Mouse (Mus musculus) midbrain, embryonic 16.5 days (tissue): ENCODE measurements around the gene Notum. TPM values are rescaled to one million over a fixed set of nuclear protein-coding genes. Genes with fewer than 3 reads are reported as not detected.

Experiments
- ATAC-seq: fragments of 200-750 bp; cut with Nextera tagmentation; 2 replicates; pipeline ENCODE4 v1.8.0; 2017; ENCODE audit warnings: moderate TSS enrichment
- H3K27ac ChIP-seq: fragments of 300-500 bp; sonication (generic); 2 replicates; pipeline ENCODE4 v1.5.1; 2014; ENCODE audit warnings: mild to moderate bottlenecking, low read length, mixed read lengths
- H3K27me3 ChIP-seq: fragments of 300-500 bp; sonication (generic); 2 replicates; pipeline ENCODE4 v1.6.1; 2014; ENCODE audit warnings: low read depth, low read length, mixed read lengths; ENCODE audit not compliant: control insufficient read depth, insufficient read depth
- H3K36me3 ChIP-seq: fragments of 300-500 bp; sonication (generic); 2 replicates; pipeline ENCODE4 v1.6.1; 2014; ENCODE audit warnings: mild to moderate bottlenecking, low read length, moderate library complexity, mixed read lengths; ENCODE audit not compliant: control insufficient read depth, insufficient read depth
- H3K4me1 ChIP-seq: fragments of 300-500 bp; sonication (generic); 2 replicates; pipeline ENCODE4 v1.6.1; 2014; ENCODE audit warnings: mild to moderate bottlenecking, low read length, mixed read lengths; ENCODE audit not compliant: control insufficient read depth, insufficient read depth
- H3K4me2 ChIP-seq: fragments of 300-500 bp; sonication (generic); 2 replicates; pipeline ENCODE4 v1.6.1; 2014; ENCODE audit warnings: mild to moderate bottlenecking, low read length, mixed read lengths
- H3K4me3 ChIP-seq: fragments of 300-500 bp; sonication (generic); 2 replicates; pipeline ENCODE4 v1.5.1; 2014; ENCODE audit warnings: low read depth, mild to moderate bottlenecking, low read length, moderate library complexity, mixed read lengths
- H3K9ac ChIP-seq: fragments of 300-500 bp; sonication (generic); 2 replicates; pipeline ENCODE4 v1.6.1; 2014; ENCODE audit warnings: low read depth, low read length, mixed read lengths
- H3K9me3 ChIP-seq: fragments of 300-500 bp; sonication (generic); replicated peaks from 2 replicates; pipeline ENCODE4 v1.6.1; 2014; ENCODE audit warnings: mild to moderate bottlenecking, low read length, mixed read lengths; ENCODE audit not compliant: control insufficient read depth, poor library complexity, severe bottlenecking
- WGBS: fragments of 180-500 bp; shearing (Covaris S2); extraction: QIAGEN DNeasy Blood & Tissue Kit; methylation state at CpG from one replicate; pipeline ENCODE4 v1.1.7; 2014; 5-methylcytosine and 5-hydroxymethylcytosine counted together
- polyA plus RNA-seq: library from polyadenylated mRNA; unstranded; fragments of >200 nt; fragmentation: Nextera tagmentation; extraction: Ambion mirVana; gene quantifications from 2 replicates; pipeline ENCODE4 v1.2.1, GENCODE M21; 2015

Gene Notum
- polyA plus RNA-seq, 1 experiment from 2014 or later: 1.9 TPM

DNA sequence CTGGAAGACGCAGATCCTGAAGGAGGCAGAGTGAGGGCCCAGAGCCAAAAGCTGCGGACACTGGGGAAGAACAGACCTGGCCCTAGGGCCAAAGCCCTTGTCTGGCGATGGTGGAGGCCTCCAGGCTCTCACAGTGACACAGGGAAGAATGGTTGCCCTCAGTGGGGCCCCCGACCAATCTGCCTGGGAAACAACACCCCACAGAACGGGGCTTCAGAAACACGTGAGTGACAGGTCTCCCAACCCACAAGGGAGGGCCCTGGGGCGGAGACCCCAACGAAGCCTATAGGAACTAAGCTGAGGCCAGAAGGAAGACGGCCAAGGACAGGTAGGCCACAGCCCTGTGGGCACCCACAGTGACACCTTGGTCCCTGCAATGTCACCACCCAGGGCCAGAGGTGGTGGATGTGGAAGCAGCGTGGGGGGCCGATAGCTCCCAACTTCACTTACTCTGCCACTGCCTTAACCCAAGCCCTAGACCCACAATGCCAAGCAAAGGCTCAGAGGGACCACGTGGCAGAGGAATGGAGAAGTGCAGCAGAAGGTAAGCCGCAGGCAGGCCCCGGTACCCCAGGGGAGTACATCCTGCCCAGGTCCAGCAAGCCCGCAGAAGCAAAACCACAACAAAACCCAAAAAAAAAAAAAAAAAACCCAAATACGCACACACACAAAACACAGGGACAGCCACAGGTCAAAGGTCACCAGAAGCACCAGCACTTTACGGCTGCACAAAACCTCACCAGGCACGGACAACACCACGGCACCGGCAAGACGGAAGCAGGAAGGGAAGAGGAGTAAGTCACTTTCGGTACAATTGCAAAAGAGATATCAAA lies 33.3 kb downstream of the Notum start:
- ATAC-seq: no peak
- WGBS: 83% methylated on average over 22 of the region's 22 CpGs
- Histone ChIP-seq H3K9ac (no peak overlapping the region), H3K27ac (no peak overlapping the region), H3K4me1 (peaks cover 46% of the 10 kb centered on the region), H3K4me2 (no peak overlapping the region), H3K36me3 (peaks cover 6% of the 10 kb centered on the region), H3K9me3 (no peaks in the 10 kb centered on the region), H3K27me3 (no peaks in the 10 kb centered on the region), H3K4me3 (no peak overlapping the region)

DNA sequence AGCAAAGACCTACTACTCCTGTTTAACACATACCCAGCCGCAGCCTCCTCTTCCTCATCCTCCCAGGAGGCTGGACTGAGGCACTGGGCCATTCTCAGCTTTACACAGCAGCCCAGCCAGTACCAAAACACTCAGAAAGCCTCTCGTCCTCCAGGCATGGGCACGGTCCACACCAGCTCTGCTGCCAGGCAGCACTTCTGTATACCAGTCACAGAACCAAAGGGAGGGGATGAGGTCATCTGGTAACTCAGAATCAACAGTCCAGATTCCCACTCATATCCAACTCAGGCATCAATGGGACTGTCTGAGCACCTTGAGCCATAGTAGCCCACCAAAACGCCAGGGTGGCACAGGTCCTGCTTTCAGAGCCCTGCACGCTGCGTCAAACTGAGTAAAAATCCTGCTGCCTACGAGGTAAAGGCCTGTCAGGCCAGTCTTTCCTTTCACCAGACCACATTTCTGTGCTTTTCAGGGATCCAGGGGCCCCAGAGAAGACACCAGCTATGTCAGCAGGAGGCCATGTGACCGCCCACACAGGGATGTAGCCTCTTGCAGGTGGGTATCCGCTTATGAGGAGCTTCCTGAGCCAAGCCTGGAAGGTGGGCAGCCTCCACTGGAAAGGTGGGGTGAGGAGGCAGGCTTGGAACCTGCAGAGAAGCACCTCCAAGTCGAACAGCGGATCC lies 34.0 kb downstream of the Notum start:
- Histone ChIP-seq H3K27ac (no peak overlapping the region), H3K4me3 (no peak overlapping the region), H3K4me1 (peaks cover 40% of the 10 kb centered on the region), H3K36me3 (peaks cover 7% of the 10 kb centered on the region), H3K9ac (no peak overlapping the region), H3K9me3 (no peaks in the 10 kb centered on the region), H3K27me3 (no peaks in the 10 kb centered on the region), H3K4me2 (no peak overlapping the region)
- WGBS: 93% methylated on average over 11 of the region's 11 CpGs
- ATAC-seq: no peak

DNA sequence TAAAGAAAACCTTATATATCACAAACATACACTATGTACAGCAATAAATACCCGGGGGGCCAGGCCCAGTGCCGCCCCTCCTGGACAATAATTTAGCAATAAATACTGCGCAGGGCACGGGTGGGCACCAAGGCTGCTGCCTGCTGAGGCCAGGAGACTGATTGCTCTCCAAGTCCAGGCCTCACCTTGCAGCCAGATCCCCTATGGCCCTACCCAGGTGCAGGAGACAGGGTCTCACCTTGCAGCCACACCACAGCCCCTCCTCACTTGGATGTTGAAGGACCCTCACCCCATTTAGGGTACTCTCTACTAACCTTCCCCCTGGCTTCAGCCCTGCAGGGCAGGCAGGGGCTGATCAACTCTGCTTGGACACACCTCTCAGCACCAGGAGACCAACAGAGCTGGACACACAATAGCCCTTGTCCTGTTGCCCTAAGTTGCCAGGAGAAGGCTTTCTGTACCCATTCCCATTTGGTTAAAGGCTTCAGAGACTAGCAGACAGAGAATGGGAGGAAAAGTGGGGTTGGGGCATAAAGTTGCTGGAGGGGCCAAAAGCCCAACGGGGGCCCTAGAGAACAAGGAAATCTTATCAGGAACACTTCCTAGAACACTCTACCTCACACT lies 35.7 kb downstream of the Notum start, which contains the start of gene Sirt7:
Gene Sirt7, minus strand, starts transcription at position 89 of the 624 bp plus-strand sequence.
- Histone ChIP-seq H3K27ac (peak within 1 kb of the TSS; percentile 79), H3K9me3 (no peaks in the 10 kb centered on the region), H3K27me3 (no peaks in the 10 kb centered on the region), H3K9ac (peak within 1 kb of the TSS; percentile 81), H3K36me3 (peaks cover 17% of the 10 kb centered on the region), H3K4me2 (peak within 1 kb of the TSS; percentile 97), H3K4me3 (peak within 1 kb of the TSS; percentile 96), H3K4me1 (peaks cover 23% of the 10 kb centered on the region)
- ATAC-seq: peak; percentile 41
- WGBS: 19% methylated on average over 5 of the region's 5 CpGs

DNA sequence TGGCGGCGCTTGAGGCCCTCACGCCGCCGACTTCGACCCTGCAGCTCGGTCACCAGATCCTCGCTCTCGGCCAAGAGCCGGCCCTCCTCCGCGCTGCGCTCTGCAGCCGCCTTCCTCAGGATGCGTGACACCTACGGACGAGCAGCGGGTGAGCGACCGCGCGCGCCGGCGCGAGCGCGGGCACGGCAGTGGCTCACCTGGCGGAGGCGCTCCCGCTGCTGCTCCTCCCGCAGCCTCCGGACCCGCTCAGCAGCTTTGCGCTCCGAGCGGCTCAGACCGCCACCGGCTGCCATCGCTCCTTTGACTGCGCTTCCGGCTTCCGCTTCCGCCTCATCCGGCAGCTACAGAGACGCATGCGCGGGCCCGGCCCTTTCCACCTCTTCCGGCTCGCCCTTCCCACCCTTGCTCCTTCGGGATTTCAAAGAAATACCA lies 36.3 kb downstream of the Notum start:
- peaks cover 22% of the 10 kb centered on the region for H3K36me3 ChIP-seq
- ATAC-seq: peak; percentile 85

DNA sequence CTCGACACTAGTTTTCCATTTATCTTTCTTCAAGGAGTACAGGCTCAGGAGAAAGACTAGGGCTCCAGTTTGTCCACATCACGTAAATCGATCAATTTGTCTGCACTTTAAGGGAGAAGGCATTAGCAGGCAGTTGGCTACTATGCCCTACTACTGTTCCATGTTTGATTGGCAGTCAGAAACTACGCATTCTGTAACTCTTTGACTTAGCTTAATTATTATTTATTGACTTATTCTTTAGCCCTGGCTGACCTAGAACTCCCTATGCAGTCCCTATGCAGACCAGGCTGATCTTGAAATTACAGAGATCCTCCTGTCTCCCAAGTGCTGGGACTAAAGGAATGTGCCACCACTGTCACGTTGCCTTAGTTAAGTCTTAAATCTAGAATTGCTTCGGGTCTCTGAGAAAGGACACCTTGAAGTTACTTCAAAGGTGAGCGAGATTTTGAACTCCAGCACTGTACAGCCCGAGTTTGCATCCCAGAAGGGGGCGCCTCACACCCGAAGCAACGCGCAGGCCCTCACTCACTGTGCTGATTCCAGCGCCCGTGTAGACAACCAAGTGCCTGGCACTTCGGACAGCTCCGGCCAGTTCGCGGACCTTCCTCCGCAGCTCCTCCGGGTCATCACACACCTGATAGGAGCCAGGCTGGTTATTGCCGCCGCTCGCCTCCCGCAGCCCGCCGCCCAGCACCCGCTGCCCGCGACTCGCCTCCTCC lies 36.9 kb downstream of the Notum start:
- Histone ChIP-seq H3K9me3 (no peaks in the 10 kb centered on the region), H3K4me2 (peak overlapping the region; percentile 97), H3K36me3 (peaks cover 19% of the 10 kb centered on the region), H3K27me3 (no peaks in the 10 kb centered on the region), H3K27ac (peak overlapping the region; percentile 79), H3K4me1 (peaks cover 16% of the 10 kb centered on the region), H3K4me3 (peak overlapping the region; percentile 96), H3K9ac (peak overlapping the region; percentile 81)
- peak; percentile 40; the same call in 1 of the 2 replicates for ATAC-seq
- 13% methylated on average over 30 of the region's 30 CpGs for WGBS

More for the DNA sequence above, 36.3 kb downstream of the Notum start:
- H3K4me1 ChIP-seq: peaks cover 17% of the 10 kb centered on the region
- H3K9me3 ChIP-seq: no peaks in the 10 kb centered on the region
- H3K27ac ChIP-seq: peak overlapping the region; percentile 79
- under 1% methylated on average over 43 of the region's 53 CpGs for WGBS
- no peaks in the 10 kb centered on the region for H3K27me3 ChIP-seq
- H3K9ac ChIP-seq: peak overlapping the region; percentile 81
- peak overlapping the region; percentile 97 for H3K4me2 ChIP-seq
- H3K4me3 ChIP-seq: peak overlapping the region; percentile 96

DNA sequence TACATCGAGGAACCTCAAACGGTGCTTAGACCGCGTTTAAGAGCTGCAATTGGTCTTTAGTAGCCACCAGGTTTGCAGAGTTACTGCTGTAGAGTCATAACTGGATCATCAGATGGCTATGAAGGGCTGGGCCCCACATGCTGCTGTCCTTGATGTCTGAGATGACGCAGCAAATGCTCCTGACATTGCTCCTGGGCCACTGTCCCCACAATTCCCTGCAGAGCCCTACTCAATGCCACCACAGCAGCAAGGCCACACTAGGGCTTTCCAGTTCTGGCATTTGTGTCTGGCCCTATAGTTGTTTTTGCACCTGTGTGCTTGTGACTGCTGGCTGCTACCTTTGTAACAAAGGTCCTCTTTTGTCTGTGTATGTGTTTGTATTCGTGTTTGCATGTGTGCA lies 38.2 kb downstream of the Notum start:
- H3K4me1 ChIP-seq: peaks cover 19% of the 10 kb centered on the region
- no peak for ATAC-seq
- H3K4me3 ChIP-seq: no peak overlapping the region
- H3K9me3 ChIP-seq: no peaks in the 10 kb centered on the region
- peaks cover 30% of the 10 kb centered on the region for H3K36me3 ChIP-seq
- no peak overlapping the region for H3K27ac ChIP-seq
- H3K27me3 ChIP-seq: no peaks in the 10 kb centered on the region
- no peak overlapping the region for H3K9ac ChIP-seq
- 92% methylated on average over 6 of the region's 6 CpGs for whole genome bisulfite sequencing
- no peak overlapping the region for H3K4me2 ChIP-seq

DNA sequence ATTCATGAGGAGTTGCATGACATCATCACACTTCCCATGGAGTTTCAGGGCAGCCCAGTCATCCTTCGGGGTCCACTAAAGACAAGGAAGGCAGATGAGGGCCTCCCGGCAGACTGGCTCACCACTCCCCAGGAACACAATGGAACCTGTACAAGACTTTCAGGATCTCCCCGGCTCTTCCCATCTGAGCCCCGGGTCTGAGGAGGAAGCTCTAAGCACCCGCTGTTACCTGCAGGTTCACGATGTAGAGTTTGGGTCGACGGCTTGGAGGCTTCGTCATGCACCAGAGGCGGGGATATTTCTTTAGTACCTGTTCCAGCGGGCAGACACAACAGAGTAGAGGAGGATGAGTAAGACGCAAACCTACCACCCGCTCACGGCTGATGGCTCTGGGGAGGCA lies 40.8 kb downstream of the Notum start:
- peaks cover 33% of the 10 kb centered on the region for H3K36me3 ChIP-seq
- H3K9ac ChIP-seq: no peak overlapping the region
- 94% methylated on average over 14 of the region's 14 CpGs for WGBS
- no peak overlapping the region for H3K4me2 ChIP-seq
- H3K4me1 ChIP-seq: peaks cover 31% of the 10 kb centered on the region
- no peak overlapping the region for H3K4me3 ChIP-seq
- H3K27me3 ChIP-seq: no peaks in the 10 kb centered on the region
- ATAC-seq: no peak
- no peak overlapping the region for H3K27ac ChIP-seq
- no peaks in the 10 kb centered on the region for H3K9me3 ChIP-seq

DNA sequence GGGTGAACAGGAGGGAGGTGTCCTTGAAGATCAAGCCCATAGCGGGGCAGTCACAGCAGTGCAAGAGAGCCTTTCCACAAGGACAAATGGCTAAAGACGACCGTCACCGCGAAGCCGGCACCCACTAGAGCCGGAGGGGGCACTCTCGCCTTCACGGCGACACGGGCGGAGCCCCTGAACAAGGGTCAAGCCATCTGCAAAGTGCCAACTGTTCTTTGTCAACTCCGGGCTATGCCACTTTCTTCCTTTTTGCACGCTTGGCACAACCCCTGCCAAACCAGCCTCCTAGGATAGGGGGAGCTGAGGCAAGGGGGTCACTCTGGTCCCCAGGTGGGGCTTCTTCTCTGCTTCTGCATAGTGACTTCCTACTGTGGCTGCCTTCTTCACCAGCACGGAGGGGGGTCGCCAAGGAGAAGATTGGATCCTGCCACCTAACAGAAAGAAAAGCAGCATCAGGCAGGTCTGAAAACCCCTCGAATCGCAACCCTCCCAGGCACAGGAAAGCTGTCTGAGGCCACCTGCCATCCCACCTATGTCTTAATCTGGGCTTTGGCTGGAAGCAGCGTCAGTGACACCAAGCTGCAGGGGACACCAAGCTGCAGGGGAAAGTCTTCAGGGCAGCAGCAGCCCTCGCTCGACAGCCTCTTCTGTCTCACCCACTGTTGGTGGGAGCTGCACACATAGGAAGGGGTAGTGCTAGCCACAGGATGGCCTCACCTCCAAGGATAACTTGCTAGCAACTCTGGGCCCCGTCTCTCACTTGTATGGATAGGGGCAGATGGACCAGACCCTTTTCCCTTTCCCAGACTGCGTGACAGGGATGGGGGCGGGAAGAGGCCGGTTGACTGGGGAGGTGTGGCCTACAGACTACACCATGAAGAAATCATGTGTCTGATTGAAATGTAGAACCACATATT lies 42.1 kb downstream of the Notum start:
- Histone ChIP-seq H3K36me3 (peaks cover 35% of the 10 kb centered on the region), H3K4me1 (peaks cover 25% of the 10 kb centered on the region), H3K4me3 (no peak overlapping the region), H3K27ac (no peak overlapping the region), H3K9ac (no peak overlapping the region), H3K27me3 (no peaks in the 10 kb centered on the region), H3K4me2 (no peak overlapping the region), H3K9me3 (no peaks in the 10 kb centered on the region)
- ATAC-seq: no peak
- WGBS: 91% methylated on average over 25 of the region's 25 CpGs
